Mouse (Mus musculus) bone marrow, adult 2 months (tissue): ENCODE data around the gene Morn3. TPM values are rescaled to one million over a fixed set of nuclear protein-coding genes. Genes with fewer than 3 reads are reported as not detected.

Source experiments
- H3K27ac ChIP-seq: fragments of 200-500 bp; 2 replicates; pipeline ENCODE4 v1.5.1; 2012; ENCODE audit warnings: low read depth, mild to moderate bottlenecking, control low read depth, inconsistent platforms, low read length; ENCODE audit not compliant: control insufficient read depth, poor library complexity, insufficient read depth
- H3K4me1 ChIP-seq: fragments of 200-500 bp; 2 replicates; pipeline ENCODE4 v1.6.1; 2011; ENCODE audit warnings: low read length; ENCODE audit not compliant: control insufficient read depth, insufficient read depth
- H3K4me3 ChIP-seq: fragments of 200-500 bp; replicated peaks from 2 replicates; pipeline ENCODE3; 2011; ENCODE audit warnings: mild to moderate bottlenecking, low read depth, low read length, control low read depth; ENCODE audit not compliant: control insufficient read depth
- CTCF ChIP-seq: fragments of 200-500 bp; IDR thresholded peaks from 2 replicates; pipeline ENCODE4 v1.5.1; 2011; ENCODE audit warnings: low read length, control low read depth; ENCODE audit not compliant: control insufficient read depth, insufficient read depth
- POLR2A ChIP-seq: fragments of 200-500 bp; IDR thresholded peaks from 2 replicates; pipeline ENCODE4 v1.6.1; 2011; ENCODE audit warnings: low read depth, mild to moderate bottlenecking, control low read depth, low read length, borderline replicate concordance; ENCODE audit not compliant: control insufficient read depth
- WGBS: fragments of 180-500 bp; shearing (Covaris S2); methylation state at CpG from one replicate; pipeline ENCODE4 v1.1.7; 2018; 5-methylcytosine and 5-hydroxymethylcytosine counted together
- polyA plus RNA-seq: library from polyadenylated mRNA; stranded (reverse); fragments of >200 nt; gene quantifications from 2 replicates; pipeline ENCODE4 v1.2.4, GENCODE M21; 2011; ENCODE audit warnings: low replicate concordance; ENCODE audit not compliant: missing spikeins, insufficient read depth, insufficient read length

Morn3 gene
- polyA plus RNA-seq, 1 experiment = 5.3 TPM

GRCm38 (mm10) chr5:123033646-123034160, 13.1 kb downstream of the Morn3 start:
- WGBS = 62% methylated on average over 7 of the region's 7 CpGs
- H3K27ac ChIP-seq = no peak overlapping the region
- no peak for TF ChIP-seq POLR2A
- TF ChIP-seq CTCF = no peak
- peaks cover 3% of the 10 kb centered on the region for H3K4me1 ChIP-seq
- H3K4me3 ChIP-seq = no peak overlapping the region

- no peak overlapping the region for H3K4me3 ChIP-seq
- peaks cover 7% of the 10 kb centered on the region for H3K4me1 ChIP-seq
- WGBS = 82% methylated on average over 3 of the region's 3 CpGs
- no peak overlapping the region for H3K27ac ChIP-seq
- TF ChIP-seq CTCF (0 out of 2 replicates have a peak, but pooled peaks have one; percentile 9), POLR2A (no peak)
Measured at GRCm38 (mm10) chr5:123031312-123031711, 15.5 kb downstream of the Morn3 start.

- TF ChIP-seq POLR2A (no peak), CTCF (no peak)
- 90% methylated on average over 7 of the region's 7 CpGs for WGBS
- no peak overlapping the region for H3K4me3 ChIP-seq
- peaks cover 11% of the 10 kb centered on the region for H3K4me1 ChIP-seq
- H3K27ac ChIP-seq = no peak overlapping the region
Measured at GRCm38 (mm10) chr5:123029729-123030128, 17.1 kb downstream of the Morn3 start.

- no peak for TF ChIP-seq POLR2A
- TF ChIP-seq CTCF = no peak
- Histone ChIP-seq H3K4me3 (no peak overlapping the region), H3K4me1 (peaks cover 11% of the 10 kb centered on the region), H3K27ac (no peak overlapping the region)
- WGBS = 14% methylated on average over 6 of the region's 6 CpGs
Measured at GRCm38 (mm10) chr5:123027436-123027835, 19.4 kb downstream of the Morn3 start.

- H3K27ac ChIP-seq = no peak overlapping the region; the same call in 1 of the 2 replicates
- 57% methylated on average over 6 of the region's 6 CpGs for WGBS
- no peak for TF ChIP-seq CTCF
- no peak for TF ChIP-seq POLR2A
- H3K4me1 ChIP-seq = peaks cover 11% of the 10 kb centered on the region
- H3K4me3 ChIP-seq = no peak overlapping the region
Measured at GRCm38 (mm10) chr5:123026414-123026813, 20.4 kb downstream of the Morn3 start.

GRCm38 (mm10) chr5:123024965-123025573, 21.7 kb downstream of the Morn3 start:
- TF ChIP-seq POLR2A = peak; percentile 33; the same call in 1 of the 2 replicates
- TF ChIP-seq CTCF = no peak
- Histone ChIP-seq H3K4me3 (peak overlapping the region; percentile 49), H3K27ac (peak overlapping the region; percentile 80), H3K4me1 (peaks cover 11% of the 10 kb centered on the region)
- 8% methylated on average over 9 of the region's 9 CpGs for WGBS

GRCm38 (mm10) chr5:123024312-123024711, 22.5 kb downstream of the Morn3 start:
- peaks cover 11% of the 10 kb centered on the region for H3K4me1 ChIP-seq
- peak overlapping the region; percentile 21; the same call in 1 of the 2 replicates for H3K27ac ChIP-seq
- WGBS = 71% methylated on average over 6 of the region's 6 CpGs
- TF ChIP-seq CTCF = no peak
- TF ChIP-seq POLR2A = no peak
- H3K4me3 ChIP-seq = no peak overlapping the region

GRCm38 (mm10) chr5:123023049-123023448, 23.8 kb downstream of the Morn3 start:
- H3K4me1 ChIP-seq = peaks cover 11% of the 10 kb centered on the region
- no peak overlapping the region for H3K4me3 ChIP-seq
- WGBS = 46% methylated on average over 6 of the region's 6 CpGs
- no peak for TF ChIP-seq CTCF
- TF ChIP-seq POLR2A = no peak
- H3K27ac ChIP-seq = peak overlapping the region; percentile 17; the same call in 1 of the 2 replicates

GRCm38 (mm10) chr5:123021438-123021837, 25.4 kb downstream of the Morn3 start:
- TF ChIP-seq CTCF (no peak), POLR2A (no peak)
- Histone ChIP-seq H3K27ac (no peak overlapping the region), H3K4me3 (no peak overlapping the region), H3K4me1 (peaks cover 5% of the 10 kb centered on the region)
- WGBS = 45% methylated on average over 7 of the region's 7 CpGs
